Mouse (Mus musculus) layer of hippocampus, adult 9-10 months (tissue): ENCODE data around the gene Perp.

Experiments
- DNase-seq: peaks from one replicate; pipeline ENCODE4 v3.0.0; 2022; ENCODE audit warnings: low spot score

Gene Perp

DNA sequence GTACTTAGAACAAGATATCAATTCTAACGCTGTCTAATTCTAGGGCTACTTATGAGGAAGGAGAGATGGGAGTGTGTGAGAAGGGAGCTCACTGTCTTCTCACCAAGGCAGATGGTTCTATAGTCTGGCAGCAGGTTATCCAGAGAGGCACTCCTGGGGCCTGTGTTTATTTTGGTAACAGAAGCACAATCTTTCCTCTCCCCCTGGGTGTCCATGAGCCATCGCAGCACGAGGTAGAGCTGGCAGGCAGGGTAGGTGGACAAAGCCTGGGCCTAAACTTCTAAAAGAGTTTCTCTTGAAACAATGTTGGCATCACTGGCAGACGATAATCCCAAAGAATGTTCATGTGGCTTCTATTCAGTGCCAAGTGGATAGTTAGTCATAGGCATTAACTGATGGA lies 18.5 kb downstream of the Perp start:
- DNase-seq: no peak

DNA sequence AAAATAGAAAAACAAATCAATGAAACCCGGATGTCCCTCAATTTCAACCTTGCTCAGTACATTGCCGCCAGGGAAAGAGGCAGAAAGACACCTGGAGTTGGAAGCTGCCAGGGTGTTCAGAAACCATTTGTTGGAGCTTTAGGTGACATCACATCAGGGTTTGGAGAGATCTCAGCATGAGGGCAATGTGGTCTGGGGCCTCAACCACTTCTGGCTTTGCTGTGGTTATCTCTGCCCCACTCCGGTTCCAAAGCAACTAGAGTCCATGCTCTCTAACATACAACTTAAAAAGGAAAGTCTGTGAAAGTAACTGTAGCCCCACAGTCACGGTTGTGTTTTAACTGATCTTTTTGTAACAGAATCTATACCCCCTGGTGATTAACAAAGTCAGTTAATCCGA lies 19.9 kb downstream of the Perp start:
- no peak for DNase-seq

DNA sequence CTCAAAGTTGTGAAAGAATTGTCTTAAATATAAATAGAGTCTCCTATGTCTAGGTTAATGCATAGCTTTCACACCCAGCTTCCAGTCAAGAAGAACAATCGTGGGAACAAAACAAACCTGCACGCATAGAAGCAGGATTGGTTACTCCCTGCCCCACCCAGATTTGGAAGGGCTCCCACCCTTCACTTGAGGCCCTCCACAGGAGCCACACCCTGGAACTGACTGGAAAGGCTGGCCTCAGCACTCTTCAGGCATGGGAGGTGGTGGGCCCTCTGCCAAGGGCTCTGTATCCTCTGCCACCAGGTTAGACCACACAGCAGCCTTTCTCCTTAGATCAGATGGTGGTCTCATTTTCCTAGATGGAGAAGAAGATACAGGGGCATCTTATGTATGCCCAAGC lies 26.2 kb downstream of the Perp start:
- no peak for DNase-seq

DNA sequence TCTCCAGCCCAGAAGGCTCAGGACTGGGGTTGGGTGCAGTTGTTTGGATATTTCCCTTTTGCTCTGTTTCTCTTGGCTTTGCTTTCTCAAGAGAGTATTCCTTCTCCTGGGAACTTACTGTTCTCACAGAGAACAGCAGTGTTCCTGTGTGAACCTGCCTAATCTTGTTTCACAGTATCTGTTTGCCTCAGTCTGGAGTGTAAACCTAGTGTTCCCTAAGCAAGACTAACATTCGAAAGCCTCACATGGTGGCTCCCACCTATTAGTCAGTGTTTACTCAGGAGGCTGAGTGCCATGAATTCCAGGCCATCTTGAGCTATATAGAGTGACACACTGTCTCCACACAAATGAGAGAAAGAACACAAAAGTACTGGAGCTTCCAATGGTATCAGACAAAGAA lies 31.4 kb downstream of the Perp start:
- no peak for DNase-seq

DNA sequence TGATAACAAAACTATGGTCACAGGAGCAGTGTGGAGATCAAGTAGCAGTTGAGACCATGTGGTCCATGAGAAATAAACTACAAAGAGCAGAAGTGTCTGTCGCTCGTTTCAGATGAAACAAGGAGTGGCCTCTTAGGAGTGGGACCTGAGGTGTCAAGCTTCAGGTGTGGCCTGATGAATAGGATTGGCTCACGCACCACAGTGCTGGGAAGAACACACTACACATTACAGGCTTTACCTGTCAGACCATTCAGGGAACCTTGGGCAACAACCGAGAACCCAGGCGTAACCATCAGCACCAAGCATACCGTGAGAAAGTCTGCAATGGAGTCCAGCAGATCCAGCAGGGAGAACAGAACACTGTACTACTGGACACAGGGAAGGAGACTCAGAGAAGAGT lies 33.3 kb downstream of the Perp start:
- DNase-seq: no peak

DNA sequence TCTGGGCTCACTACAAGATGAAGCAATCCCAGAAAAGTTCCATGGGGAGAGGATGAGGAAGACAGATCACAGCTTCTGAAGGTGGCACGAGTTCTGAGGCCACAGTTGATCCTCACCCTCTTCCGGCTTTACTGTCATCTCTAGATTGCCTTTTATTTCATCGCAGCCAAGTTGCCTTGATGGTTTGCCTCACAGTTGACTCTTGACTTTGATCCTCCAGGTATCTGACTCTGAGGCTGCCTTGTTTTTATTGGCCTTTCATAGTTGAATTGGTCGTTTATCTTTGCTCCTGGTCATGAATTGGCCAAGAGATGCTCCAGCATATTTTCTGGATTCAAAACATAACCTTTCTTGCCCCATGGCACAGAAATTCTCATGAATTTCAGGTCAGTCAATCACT lies 34.3 kb downstream of the Perp start:
- DNase-seq: no peak

DNA sequence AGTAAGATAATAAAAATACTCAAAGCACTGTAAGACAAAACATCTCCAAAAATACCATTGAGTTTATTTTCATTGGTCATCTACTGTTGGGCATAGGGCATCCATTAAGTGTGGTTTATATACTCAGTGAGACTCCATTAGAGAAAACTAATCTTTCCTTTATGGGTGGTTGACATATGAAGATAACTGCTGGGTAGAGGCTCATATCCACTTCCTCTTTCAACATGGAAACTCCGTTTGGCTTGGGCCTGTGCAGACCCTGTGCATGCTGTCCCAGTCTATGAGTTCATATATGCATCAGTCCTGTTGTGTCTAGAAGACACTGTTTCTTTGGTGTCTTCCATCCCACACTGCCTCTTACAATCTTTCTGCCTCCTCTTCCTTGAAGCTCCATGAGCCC lies 34.9 kb downstream of the Perp start:
- no peak for DNase-seq

DNA sequence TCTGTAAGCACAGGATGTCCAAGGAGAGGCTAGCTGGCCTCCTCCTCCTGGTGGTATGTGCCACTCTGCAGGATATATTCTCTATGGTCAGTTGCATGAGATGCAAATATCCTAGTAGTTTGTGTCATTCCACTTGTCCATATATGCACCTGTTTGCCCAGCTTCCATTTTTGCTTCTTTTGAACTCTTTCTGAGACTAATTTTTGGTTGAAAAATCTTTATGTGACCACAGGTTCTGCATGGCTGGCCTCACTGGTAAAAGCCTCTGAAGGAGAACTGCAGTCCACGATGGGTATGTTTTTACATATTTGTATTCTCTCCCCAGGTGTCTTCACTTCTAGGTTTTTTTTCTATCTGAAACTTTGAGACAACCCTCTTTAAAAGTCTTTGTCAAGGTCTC lies 37.4 kb downstream of the Perp start:
- no peak for DNase-seq

DNA sequence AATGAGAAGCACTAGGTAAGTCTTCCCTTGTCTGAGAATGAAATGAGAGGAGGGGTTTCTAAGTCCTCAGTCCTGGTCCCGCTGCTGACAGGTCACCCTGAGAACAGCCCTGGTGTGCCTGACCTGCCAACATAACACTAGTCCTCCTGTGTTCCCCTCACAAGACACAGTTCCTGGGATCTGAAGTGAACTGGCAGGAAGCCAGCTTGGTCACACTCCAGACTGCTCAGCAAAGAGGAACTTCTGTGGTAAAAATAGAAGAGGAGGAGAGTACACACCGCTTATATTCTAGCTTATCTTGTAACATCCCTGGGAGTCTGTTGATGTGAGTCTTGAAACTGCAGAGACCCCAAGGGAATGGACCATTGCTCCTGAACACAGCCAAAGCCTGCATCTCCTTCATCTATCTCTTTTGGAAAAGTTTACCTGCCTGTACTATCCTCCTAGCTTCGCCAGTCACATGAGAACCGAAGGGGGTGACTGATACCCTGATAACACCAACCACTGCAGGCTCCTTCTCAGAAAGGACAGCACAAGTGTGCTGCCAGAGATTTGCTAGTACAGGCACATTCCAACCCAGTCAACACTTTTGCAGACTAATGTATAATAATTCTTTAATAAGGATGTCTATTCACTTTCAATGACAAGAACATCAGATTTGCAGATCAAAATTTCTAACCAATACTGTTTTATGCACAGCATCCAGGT lies 42.3 kb downstream of the Perp start:
- peak; percentile 30 for DNase-seq

DNA sequence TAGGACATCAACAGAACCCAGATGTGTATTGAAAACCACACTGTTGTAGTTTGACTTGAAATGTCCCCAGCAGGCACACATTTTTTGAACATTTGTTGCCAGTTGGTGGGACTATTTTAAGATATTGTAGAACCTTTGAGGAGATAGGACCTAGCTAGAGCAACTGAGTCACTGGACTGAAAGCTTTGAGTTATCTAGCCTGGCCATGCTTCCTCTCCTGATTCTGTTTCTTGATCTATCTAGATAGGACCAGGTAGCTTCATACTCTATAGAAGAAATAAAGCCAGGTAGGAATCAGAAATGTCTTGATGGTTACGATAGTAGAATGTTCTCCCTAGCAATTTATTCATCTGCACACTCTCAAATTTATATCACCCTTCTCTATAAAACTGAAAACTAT lies 43.9 kb downstream of the Perp start:
- DNase-seq: no peak

DNA sequence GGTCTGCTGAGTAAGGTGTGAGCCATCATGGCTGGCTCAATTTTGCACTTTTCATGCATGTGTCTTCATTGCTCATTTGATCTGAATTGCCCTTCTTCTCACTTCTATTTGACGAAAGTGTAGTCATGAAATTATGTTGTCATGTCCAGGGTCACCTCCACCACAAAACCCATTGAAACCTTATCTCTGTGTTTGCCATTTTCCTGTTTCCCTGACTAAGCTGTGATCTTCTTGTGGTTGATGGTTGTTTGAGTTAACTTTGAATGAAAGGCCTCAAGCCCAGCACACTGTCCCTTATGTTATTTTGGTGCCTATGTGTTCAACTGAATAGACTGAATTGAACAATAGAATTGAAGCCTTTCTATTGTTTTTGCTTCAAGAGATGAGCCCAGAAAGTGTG lies 44.4 kb downstream of the Perp start:
- no peak for DNase-seq

DNA sequence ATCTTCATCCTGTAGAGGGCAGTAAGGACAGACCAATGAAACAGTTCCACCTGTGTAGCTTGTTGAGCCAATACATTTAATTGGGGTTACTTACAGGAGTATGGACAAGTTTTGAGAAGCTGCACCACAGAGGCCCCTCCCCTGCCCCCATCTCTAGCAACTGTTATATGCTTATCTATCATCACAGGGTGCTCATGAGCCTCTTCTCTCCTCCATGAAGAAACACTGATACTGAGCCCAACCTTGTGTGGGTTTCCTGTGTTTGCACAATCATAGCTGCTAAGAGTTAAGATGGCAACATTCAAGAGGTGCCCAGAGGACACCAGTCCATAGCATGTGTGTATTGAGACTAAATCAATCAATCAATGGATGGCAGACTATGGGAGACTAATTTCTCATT lies 46.3 kb downstream of the Perp start:
- DNase-seq: no peak

DNA sequence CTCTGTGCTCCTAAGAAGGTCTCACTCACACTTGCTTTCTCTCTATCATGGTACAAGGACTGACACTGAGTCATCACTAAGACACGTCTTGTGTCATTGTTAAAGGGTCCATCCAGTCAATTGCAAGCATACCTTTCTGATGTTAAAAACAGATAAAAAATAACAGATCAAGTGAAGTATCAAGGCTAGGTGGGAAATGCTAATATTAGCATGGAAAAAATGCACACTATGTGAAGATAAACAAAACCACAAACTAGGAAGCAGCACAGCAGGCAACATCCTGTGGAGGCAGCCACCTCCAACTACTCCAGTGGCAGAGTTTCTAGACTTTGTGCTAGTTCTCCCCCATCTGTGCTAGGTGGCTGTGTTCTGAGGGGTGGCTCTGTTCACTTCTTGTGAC lies 47.3 kb downstream of the Perp start:
- DNase-seq: no peak

DNA sequence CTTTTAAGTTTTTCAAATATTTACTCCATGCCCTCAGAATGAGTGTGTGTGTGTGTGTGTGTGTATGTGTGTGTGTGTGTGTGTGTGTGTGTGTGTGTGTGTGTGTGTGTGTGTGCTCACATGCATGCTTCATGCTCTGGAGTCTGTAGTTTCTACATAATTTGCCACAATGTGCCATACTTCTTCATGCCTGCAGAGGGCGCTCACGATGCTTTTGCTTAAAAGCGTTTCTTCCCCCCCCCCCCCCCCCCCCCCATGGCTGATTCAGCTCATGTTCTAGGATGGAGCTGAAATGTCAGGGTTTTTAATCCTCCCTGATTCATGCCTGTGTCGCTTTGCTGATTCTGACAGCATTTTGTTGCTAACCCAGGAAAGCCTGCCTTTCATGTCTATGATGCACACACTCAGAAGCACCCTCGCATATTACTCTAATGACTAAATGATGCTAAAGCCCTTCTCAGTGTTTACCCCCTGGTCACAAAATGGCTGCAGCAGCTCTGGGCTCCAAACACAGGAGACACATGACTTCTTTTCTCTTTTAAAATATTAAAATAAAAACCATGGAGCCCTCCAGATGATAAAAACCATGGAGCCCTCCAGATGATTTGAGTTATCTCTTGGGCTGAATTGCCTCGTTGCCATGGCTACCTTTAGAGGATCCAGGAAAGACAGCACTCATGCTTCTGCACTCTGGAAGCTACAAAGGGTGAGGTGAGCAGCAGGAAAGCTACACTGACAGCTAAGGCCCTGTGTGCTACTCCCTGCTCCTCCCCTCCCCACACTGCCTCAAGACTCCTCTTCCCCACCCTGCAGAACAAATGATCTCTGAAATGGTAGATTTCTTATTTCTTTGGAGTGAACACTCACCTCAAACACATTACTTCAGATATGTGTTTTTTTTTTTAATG lies 49.7 kb downstream of the Perp start:
- DNase-seq: no peak

DNA sequence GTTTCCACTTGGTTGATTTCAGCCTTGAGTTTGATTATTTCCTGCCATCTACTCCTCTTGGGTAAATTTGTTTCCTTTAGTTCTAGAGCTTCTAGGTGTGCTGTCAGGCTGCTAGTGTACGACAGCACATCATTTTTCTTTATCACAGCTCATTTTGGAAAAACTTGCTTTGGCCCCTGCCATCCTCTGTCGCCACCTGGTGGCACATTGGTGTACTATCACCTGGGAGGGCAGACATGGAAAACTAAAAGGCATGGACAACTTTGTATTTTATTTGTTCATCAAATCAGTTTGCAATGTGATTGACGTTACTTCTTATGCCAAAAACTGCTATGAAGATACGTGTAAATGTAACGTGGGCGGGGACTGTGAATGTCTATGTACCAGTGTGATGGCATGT lies 59.3 kb downstream of the Perp start:
- DNase-seq: no peak
